14 mouse cellular contexts compared by ENCODE assay signal in genomic region chr2:180402851-180403459, GRCm38 (mm10).
"Had no signal": no experiment of that assay in that cellular context is flagged by ENCODE, and none has a peak within 500 bp of the region (broad histone marks: within the 10 kb centered on the region; RNA-seq: fewer than 3 reads in every experiment).

No protein-coding gene starts in this region.

- H3K27me3 ChIP-seq: midbrain, embryonic 12.5 days; neural tube, embryonic 12.5 days had no signal

- H3K4me3 ChIP-seq: midbrain, embryonic 10.5 days; midbrain, embryonic 12.5 days; neural tube, embryonic 12.5 days had no signal

- H3K36me3 ChIP-seq: midbrain, embryonic 10.5 days; midbrain, embryonic 12.5 days; neural tube, embryonic 12.5 days had no signal

- ATAC-seq: midbrain, embryonic 16.5 days had no signal

- H3K4me2 ChIP-seq: lung, embryonic 14.5 days; midbrain, embryonic 12.5 days; neural tube, embryonic 12.5 days had no signal

- DNase-seq: lung, adult 18-20 months; lung, embryonic 14.5 days; lung, postnatal 10 days; lung, postnatal 4 days; midbrain, embryonic 14.5 days; right cerebral cortex, postnatal 14 days; spleen, adult 18-20 months; thymus, adult 18-20 months; thymus, postnatal 14 days; thymus, postnatal 36 days had no signal

- H3K9ac ChIP-seq: lung, embryonic 14.5 days; midbrain, embryonic 12.5 days; neural tube, embryonic 12.5 days had no signal

- H3K9me3 ChIP-seq: midbrain, embryonic 10.5 days; midbrain, embryonic 12.5 days; neural tube, embryonic 12.5 days had no signal

- H3K27ac ChIP-seq: midbrain, embryonic 10.5 days; midbrain, embryonic 12.5 days; neural tube, embryonic 12.5 days had no signal

- H3K4me1 ChIP-seq: midbrain, embryonic 10.5 days; midbrain, embryonic 12.5 days; neural tube, embryonic 12.5 days had no signal
